Mouse (Mus musculus) G1E (cell line): Measurements from ENCODE around the gene Rptor.

Experiments used
- CTCF ChIP-seq: IDR thresholded peaks from 2 replicates; pipeline ENCODE4 v1.5.1; 2012; ENCODE audit warnings: low read depth, low read length, inconsistent platforms, mixed read lengths
- GATA1 ChIP-seq: IDR thresholded peaks from 2 replicates; pipeline ENCODE4 v1.6.1; 2012; ENCODE audit warnings: borderline replicate concordance, low read length, inconsistent platforms, mixed read lengths
- GATA2 ChIP-seq: IDR thresholded peaks from 2 replicates; pipeline ENCODE4 v1.6.1; 2012; ENCODE audit warnings: low read depth, low read length, inconsistent platforms, borderline replicate concordance
- POLR2AphosphoS5 ChIP-seq: IDR thresholded peaks from 2 replicates; pipeline ENCODE4 v1.6.1; 2012; ENCODE audit warnings: low read depth, low read length, inconsistent platforms; ENCODE audit not compliant: insufficient replicate concordance
- TAL1 ChIP-seq: conservative IDR thresholded peaks from 2 replicates; pipeline ENCODE4 v1.6.1; 2012; ENCODE audit warnings: low read depth, low read length, inconsistent platforms, mixed read lengths

DNA sequence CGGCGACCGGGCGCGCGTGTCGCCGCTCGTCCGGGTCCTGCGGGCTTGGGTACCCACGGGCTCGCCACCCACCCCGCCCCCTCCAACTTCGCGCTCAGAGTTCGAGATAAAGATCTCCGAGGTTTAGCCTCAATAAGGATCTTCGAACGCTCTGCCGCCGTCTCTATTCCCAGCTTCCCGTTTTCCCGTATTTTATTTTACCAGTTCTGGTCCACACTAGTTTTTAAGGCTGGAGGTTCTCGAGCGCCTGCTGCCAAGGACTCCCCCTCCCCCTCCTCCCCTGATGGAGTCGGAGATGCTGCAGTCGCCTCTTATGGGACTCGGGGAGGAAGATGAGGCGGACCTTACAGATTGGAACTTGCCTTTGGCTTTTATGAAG lies 811 bp downstream of the Rptor start:
- TF ChIP-seq GATA2: no peak
- no peak for TF ChIP-seq CTCF
- no peak for TF ChIP-seq GATA1
- TF ChIP-seq TAL1: no peak
- TF ChIP-seq POLR2AphosphoS5: no peak
